Mouse (Mus musculus) frontal cortex, adult (tissue): ENCODE results near the gene Bsph1.

Experiments used
- ATAC-seq: cut with Nextera tagmentation; 2 replicates; pipeline ENCODE4 v1.9.2; 2017; ENCODE audit warnings: mild to moderate bottlenecking, moderate library complexity, mixed read lengths; ENCODE audit not compliant: low TSS enrichment

Bsph1 gene

GRCm38 (mm10) chr7:13450541-13450940, at the start of gene Bsph1:
Bsph1 (plus strand) TSS chr7:13450841.
- ATAC-seq, result peak; percentile 47; the same call in 1 of the 2 replicates

GRCm38 (mm10) chr7:13511539-13511938, 60.9 kb downstream of the Bsph1 start:
- no peak for ATAC-seq
